Mouse (Mus musculus): ENCODE measurements around the gene Gnb1l. TPM values are rescaled to one million over a fixed set of nuclear protein-coding genes. Genes with fewer than 3 reads are reported as not detected.

Gene Gnb1l
- polyA plus RNA-seq (2011; ENCODE audit: insufficient read length, low read depth, missing spikeins), result 3.8 and 5.5 TPM in 2 replicates

DNA sequence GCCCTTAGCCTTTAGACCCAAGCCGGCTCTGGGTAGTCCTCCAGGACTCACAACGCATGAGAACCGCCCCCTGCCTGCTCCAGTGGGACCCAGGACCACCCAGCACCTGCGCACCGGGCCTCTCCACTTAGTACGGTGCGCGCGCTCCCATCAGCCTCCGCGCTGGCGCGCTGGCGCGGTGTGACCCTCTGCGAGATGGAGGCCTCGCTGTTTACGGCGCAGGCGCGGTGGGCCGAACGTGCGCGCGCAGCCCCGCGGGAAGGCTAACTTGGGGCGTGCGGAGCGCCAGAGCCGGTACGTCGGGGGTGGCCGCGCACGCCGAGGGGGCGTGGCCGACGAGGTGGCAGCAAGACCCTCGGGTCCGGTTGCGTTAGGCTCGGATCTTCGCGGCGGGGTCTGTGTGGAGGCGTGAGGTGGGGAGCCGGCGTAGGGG, at the start of gene Gnb1l, which contains the start of gene Rtl10:
Gnb1l (plus strand) TSS at position 156 of the 433 bp plus-strand sequence.
Rtl10 (plus strand) TSS at position 344 of the 433 bp plus-strand sequence.
- Histone ChIP-seq H3K27ac (ENCODE audit: insufficient read depth, low read length) (peak within 1 kb of the TSS; percentile 9), H3K4me3 (ENCODE audit: insufficient read depth, low read length) (peak within 1 kb of the TSS; percentile 74), H3K4me1 (ENCODE audit: control insufficient read depth, insufficient read depth, low read length) (peaks cover 5% of the 10 kb centered on the region; the same call in 1 of the 2 replicates)
- peak; percentile 91 for TF ChIP-seq POLR2A (IDR thresholded peaks at IDR 0.05; ENCODE audit: low read depth, low read length)
- TF ChIP-seq CTCF (IDR thresholded peaks at IDR 0.05; ENCODE audit: borderline replicate concordance, insufficient read depth, low read length), result no peak

DNA sequence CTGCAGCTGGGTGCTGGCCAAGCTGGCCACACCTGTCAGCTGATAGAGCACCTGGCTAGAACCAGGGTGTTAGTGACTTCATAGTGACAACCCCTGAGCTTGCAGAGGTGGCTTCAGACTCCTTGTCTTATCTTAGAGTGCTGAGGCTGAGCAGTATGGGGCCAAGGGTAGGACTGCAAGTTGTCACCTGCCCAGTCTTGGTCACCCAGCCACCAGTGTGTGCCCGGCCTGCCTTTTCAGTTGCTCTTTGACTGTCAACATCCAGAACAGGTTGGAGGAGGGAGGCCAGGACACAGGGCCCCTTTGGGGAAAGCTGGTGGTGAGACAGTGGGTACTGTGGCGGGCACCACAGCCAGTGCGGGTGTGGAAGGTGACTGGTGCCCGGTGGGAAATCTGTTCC, 49.5 kb upstream of the Gnb1l start:
- Histone ChIP-seq H3K4me3 (ENCODE audit: insufficient read depth, low read length) (no peak overlapping the region), H3K4me1 (ENCODE audit: control insufficient read depth, insufficient read depth, low read length) (no peaks in the 10 kb centered on the region), H3K27ac (ENCODE audit: insufficient read depth, low read length) (no peak overlapping the region)
- TF ChIP-seq CTCF (IDR thresholded peaks at IDR 0.05; ENCODE audit: borderline replicate concordance, insufficient read depth, low read length), result no peak
- no peak for TF ChIP-seq POLR2A (IDR thresholded peaks at IDR 0.05; ENCODE audit: low read depth, low read length)

DNA sequence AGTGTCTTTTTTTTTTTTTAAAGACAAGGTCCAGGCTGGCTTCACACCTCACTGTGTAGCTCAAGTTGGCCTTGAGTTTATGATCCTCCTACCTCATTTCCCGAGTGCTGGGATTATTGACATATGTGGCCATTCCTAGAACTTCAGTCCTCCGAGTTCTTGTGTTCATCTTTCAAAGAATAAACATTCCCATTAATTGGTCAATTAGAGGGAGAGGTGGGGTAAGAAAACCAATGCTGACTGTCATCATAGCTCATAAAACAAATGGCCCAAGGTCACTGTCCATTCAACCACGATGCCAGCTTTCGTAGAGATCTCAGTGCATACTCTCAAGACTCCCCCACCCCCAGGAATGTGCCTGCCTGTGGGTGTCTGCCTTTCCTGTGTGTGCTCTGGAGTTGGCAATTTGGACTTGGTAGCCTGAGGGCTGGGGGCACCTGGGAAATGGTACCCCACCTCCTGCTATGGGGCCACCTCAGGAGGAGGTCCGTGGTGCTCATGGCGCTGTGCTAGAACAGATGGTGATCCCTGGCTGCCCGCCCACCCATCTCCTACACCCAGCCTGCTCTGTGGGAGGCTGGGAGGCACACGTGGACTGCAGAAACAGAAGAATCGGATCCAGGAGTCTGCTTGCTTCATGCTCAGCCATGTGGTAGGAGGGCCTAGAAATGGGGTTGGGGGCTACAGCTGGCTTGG, 46.9 kb upstream of the Gnb1l start:
- no peaks in the 10 kb centered on the region for H3K4me1 ChIP-seq (ENCODE audit: control insufficient read depth, insufficient read depth, low read length)
- no peak overlapping the region for H3K4me3 ChIP-seq (ENCODE audit: insufficient read depth, low read length)
- no peak for TF ChIP-seq POLR2A (IDR thresholded peaks at IDR 0.05; ENCODE audit: low read depth, low read length)
- no peak for TF ChIP-seq CTCF (IDR thresholded peaks at IDR 0.05; ENCODE audit: borderline replicate concordance, insufficient read depth, low read length)
- no peak overlapping the region for H3K27ac ChIP-seq (ENCODE audit: insufficient read depth, low read length)

DNA sequence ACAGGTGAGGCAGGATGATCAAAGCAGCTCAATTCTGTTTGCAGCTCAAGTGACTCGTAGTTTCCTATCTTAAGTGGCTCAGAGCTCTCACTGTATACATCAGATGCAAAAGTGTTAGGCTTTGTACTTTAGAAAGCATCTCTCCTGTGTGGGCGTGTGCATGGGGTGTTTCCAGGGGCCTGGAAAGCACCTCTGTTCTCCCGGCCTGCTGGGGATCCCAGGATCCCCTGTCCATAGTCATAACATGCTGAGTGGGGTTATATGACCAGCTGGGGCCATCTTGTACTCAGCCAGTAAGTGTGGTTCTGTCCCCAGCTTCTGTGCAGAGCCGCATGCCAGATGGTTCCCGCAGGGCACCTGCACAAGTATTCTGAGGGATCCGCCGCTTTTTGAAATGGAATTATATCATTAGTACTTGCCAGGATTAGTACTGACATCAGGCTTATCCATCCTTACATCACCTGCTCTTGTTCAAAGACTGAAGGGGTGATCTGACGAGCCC, 46.1 kb upstream of the Gnb1l start:
- TF ChIP-seq POLR2A (IDR thresholded peaks at IDR 0.05; ENCODE audit: low read depth, low read length) (no peak), CTCF (IDR thresholded peaks at IDR 0.05; ENCODE audit: borderline replicate concordance, insufficient read depth, low read length) (no peak)
- Histone ChIP-seq H3K4me3 (ENCODE audit: insufficient read depth, low read length) (no peak overlapping the region), H3K27ac (ENCODE audit: insufficient read depth, low read length) (no peak overlapping the region), H3K4me1 (ENCODE audit: control insufficient read depth, insufficient read depth, low read length) (no peaks in the 10 kb centered on the region)

DNA sequence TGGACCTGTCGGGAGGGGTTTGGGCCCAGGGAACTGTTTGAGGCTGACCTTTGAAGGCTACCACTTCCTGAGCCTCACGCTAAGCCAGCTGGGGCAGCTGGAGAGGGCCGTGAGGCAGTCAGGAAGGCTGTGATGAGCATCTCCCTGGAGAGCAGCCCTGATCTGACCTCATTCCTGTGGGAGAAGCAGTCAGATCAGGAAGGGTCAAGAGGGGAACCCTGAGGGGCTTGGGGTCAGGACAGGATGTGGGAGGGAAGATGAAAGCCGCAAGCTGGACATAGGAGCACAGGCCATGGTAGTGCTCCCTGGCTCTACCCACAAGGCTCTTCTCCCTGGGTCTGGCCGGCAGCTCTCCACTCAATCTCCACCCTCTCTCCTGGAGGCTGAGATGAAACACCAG, 44.7 kb upstream of the Gnb1l start:
- Histone ChIP-seq H3K27ac (ENCODE audit: insufficient read depth, low read length) (no peak overlapping the region), H3K4me1 (ENCODE audit: control insufficient read depth, insufficient read depth, low read length) (peaks cover 2% of the 10 kb centered on the region), H3K4me3 (ENCODE audit: insufficient read depth, low read length) (no peak overlapping the region)
- TF ChIP-seq CTCF (IDR thresholded peaks at IDR 0.05; ENCODE audit: borderline replicate concordance, insufficient read depth, low read length) (no peak), POLR2A (IDR thresholded peaks at IDR 0.05; ENCODE audit: low read depth, low read length) (no peak)

DNA sequence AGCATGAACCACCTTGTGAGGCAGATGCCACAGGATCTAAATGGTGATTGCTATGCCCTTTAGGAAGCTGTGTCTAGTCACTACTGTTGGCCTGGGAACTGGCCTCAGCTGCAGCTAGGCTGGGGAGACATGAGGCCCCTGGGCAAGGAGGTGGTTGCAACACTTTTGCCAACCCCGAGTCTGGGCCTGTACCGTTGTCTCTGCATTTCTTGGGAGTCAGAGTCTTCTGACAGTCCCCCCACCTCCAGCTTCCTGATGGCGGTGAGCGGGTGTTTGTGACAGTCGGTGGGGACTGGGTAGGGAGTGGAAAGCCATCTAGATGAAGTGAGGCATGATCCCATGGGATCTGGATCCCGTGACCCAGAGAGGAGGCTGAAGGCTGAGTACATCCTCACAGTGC, 43.1 kb upstream of the Gnb1l start:
- no peak for TF ChIP-seq CTCF (IDR thresholded peaks at IDR 0.05; ENCODE audit: borderline replicate concordance, insufficient read depth, low read length)
- no peak for TF ChIP-seq POLR2A (IDR thresholded peaks at IDR 0.05; ENCODE audit: low read depth, low read length)
- Histone ChIP-seq H3K27ac (ENCODE audit: insufficient read depth, low read length) (no peak overlapping the region), H3K4me3 (ENCODE audit: insufficient read depth, low read length) (no peak overlapping the region), H3K4me1 (ENCODE audit: control insufficient read depth, insufficient read depth, low read length) (peaks cover 15% of the 10 kb centered on the region)

DNA sequence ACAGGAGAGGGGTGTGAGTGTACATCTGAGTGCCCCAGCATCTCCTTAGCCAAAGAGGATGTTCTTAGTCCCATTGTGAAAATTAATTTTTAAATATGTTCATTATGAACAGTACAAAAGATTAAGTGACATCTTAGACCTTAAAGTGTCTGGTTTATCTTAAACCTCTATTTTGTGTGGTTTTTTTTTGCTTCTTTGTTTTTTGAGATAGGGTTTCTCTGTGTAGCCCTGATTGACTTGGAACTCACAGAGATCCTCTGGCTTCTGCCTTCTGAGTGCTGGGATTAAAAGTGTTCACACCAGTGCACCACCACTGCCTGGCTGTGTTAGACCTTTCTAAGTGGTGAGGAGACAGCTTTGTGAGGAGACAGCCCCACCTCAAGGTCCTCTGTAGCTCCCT, 39.9 kb upstream of the Gnb1l start:
- Histone ChIP-seq H3K4me1 (ENCODE audit: control insufficient read depth, insufficient read depth, low read length) (peaks cover 15% of the 10 kb centered on the region), H3K4me3 (ENCODE audit: insufficient read depth, low read length) (no peak overlapping the region), H3K27ac (ENCODE audit: insufficient read depth, low read length) (no peak overlapping the region)
- no peak for TF ChIP-seq CTCF (IDR thresholded peaks at IDR 0.05; ENCODE audit: borderline replicate concordance, insufficient read depth, low read length)
- no peak for TF ChIP-seq POLR2A (IDR thresholded peaks at IDR 0.05; ENCODE audit: low read depth, low read length)

DNA sequence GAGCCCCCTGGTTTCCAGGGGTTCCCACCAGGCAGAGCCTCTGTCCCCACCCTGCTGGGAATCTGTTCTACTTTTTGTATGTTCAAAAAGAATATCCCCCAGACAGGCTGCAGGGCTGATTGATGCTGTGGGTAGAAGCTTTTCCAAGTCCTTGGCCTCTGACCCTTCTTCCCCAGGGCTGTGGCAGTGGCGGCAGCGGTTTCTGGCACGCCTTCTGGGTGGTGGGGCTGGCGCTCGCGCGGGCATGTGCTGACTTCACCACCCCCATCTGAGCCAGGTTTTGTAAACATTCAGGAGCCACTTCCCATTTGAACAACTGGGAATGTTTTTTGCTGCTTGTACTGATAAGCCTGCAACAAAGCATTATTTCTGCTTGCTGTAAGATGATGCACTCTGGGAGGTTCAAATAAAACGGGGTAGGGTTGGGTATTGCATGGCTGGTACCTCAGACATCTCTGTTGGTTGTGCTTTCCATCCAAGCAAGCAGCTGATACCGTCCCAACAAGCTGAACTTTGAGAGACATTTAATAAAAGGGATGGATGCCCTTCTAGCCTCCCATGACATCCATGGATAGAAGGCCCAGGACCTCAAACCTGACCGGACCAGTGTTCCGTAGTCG, 39.1 kb upstream of the Gnb1l start:
- TF ChIP-seq CTCF (IDR thresholded peaks at IDR 0.05; ENCODE audit: borderline replicate concordance, insufficient read depth, low read length), result no peak
- no peak for TF ChIP-seq POLR2A (IDR thresholded peaks at IDR 0.05; ENCODE audit: low read depth, low read length)
- H3K27ac ChIP-seq (ENCODE audit: insufficient read depth, low read length), result 0 out of 2 replicates have a peak overlapping the region, but pooled peaks have one; percentile 0
- H3K4me1 ChIP-seq (ENCODE audit: control insufficient read depth, insufficient read depth, low read length), result peaks cover 15% of the 10 kb centered on the region
- no peak overlapping the region for H3K4me3 ChIP-seq (ENCODE audit: insufficient read depth, low read length)

DNA sequence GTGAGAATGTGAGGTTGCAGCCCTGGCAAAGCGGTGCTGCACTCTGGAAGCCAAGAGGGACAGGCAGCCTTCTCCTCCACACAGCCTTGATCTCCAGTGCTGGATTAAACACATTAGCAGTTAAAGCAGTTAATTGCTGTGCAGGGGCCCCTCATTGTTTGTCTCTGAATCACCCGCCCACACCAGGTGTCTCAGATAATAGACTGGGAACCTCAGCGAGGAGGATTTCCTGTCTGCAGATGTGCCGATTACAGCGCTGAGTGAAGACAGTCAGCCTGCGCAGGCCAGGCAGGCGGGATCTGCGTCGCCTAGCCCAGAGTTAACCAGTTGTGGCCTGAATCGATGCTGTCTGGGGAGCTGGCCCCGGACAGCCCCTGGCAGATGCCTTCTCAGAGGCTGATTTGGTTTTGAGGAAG, 38.5 kb upstream of the Gnb1l start:
- Histone ChIP-seq H3K4me1 (ENCODE audit: control insufficient read depth, insufficient read depth, low read length) (peaks cover 15% of the 10 kb centered on the region), H3K4me3 (ENCODE audit: insufficient read depth, low read length) (no peak overlapping the region), H3K27ac (ENCODE audit: insufficient read depth, low read length) (0 out of 2 replicates have a peak overlapping the region, but pooled peaks have one; percentile 0)
- TF ChIP-seq POLR2A (IDR thresholded peaks at IDR 0.05; ENCODE audit: low read depth, low read length) (no peak), CTCF (IDR thresholded peaks at IDR 0.05; ENCODE audit: borderline replicate concordance, insufficient read depth, low read length) (no peak)

DNA sequence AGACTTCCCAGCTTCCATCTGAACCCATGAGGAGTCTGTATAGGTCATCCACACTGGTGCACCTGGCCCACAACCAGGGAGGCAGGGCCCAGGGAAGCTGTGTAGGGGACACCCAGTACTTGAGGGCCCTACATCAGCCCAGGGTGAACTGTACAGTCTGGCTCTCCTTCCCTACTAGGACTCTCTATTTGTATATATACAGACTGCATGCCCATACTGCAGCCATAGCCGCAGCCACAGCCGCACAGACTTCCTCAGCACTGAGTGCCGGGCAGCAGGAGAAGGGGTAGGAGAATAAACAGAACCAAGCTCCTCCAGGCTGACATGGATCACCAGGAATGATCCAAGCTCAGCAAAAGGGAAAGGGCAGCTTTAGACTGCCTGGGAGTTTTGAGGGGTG, 37.7 kb upstream of the Gnb1l start:
- TF ChIP-seq POLR2A (IDR thresholded peaks at IDR 0.05; ENCODE audit: low read depth, low read length) (no peak), CTCF (IDR thresholded peaks at IDR 0.05; ENCODE audit: borderline replicate concordance, insufficient read depth, low read length) (no peak)
- no peak overlapping the region for H3K27ac ChIP-seq (ENCODE audit: insufficient read depth, low read length)
- peaks cover 15% of the 10 kb centered on the region for H3K4me1 ChIP-seq (ENCODE audit: control insufficient read depth, insufficient read depth, low read length)
- H3K4me3 ChIP-seq (ENCODE audit: insufficient read depth, low read length), result no peak overlapping the region
